Mouse (Mus musculus): ENCODE measurements around the gene Cluh.

DNA sequence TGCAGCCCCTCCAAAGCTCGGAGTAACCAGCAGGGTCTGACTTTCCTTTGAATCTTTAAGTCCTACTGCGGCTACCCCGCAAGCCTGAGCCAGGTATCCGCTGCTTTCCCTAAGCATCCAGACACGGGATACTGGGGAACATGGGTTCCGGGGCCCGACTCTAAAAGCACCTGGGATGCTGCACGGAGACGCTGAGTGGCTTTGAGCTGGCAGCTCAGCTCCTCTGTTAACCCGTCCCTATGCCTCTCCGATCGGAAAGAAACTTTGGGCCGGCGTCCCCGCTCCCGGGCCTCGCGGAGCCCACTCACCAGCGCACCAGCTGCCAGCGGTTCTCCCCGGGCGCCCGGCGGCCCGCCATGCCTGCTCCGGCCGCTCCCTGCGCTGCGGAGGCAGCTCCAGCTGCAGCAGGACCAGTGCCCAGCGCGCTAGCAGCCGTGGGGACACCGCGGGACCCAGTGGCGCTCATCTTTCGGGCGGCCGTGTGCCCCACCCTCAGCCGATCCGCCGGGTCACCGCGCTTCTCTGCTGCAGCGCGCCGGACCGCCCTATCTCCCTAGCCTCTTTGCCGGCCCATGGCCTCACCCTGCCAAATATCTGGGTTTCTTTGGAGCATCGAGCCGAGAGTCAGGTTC is 38.6 kb upstream of the Cluh start, which contains the start of gene Rap1gap2:
- TF ChIP-seq CTCF (IDR thresholded peaks at IDR 0.05; ENCODE audit: borderline replicate concordance, insufficient read depth, low read depth, low read length) (no peak), POLR2A (IDR thresholded peaks at IDR 0.05; ENCODE audit: borderline replicate concordance, insufficient read depth, low read length) (no peak)
